Mouse (Mus musculus): ENCODE results near the gene Rbx1. TPM values are rescaled to one million over a fixed set of nuclear protein-coding genes. Genes with fewer than 3 reads are reported as not detected.

The Rbx1 gene
- total RNA-seq (2023): 10 to 100 TPM; 80.4 to 91.9 TPM

GRCm38 (mm10) chr15:81465901-81466737 is at the start of gene Rbx1:
Gene Rbx1 (plus strand): TSS chr15:81466296.

Other genes starting within 250 kb of the Rbx1 start
- gene Mchr1, start 230.8 kb upstream of the Rbx1 start, total RNA-seq (2023): not detected
- 10 to 100 TPM; 22.9 to 25.8 TPM for gene Slc25a17, start 105.5 kb upstream of the Rbx1 start, total RNA-seq (2023)
- 10 to 100 TPM; 36.3 to 52.7 TPM for gene St13, start 66.2 kb upstream of the Rbx1 start, total RNA-seq (2023)
- gene Xpnpep3, start 66.2 kb upstream of the Rbx1 start, total RNA-seq (2023): 10 to 100 TPM in 1 of 2 experiments, 1 to 10 TPM in 1; 9.1 to 11.2 TPM
- not detected for gene Dnajb7, start 58.0 kb upstream of the Rbx1 start, total RNA-seq (2023)
- gene Ep300, start 119.1 kb downstream of the Rbx1 start, total RNA-seq (2023): 100 to 1,000 TPM; 173 to 179 TPM
- gene L3mbtl2, start 197.6 kb downstream of the Rbx1 start, total RNA-seq (2023): 10 to 100 TPM; 13.1 to 21.6 TPM
- gene Chadl, start 231.0 kb downstream of the Rbx1 start, total RNA-seq (2023): not detected

All from neutrophil, adult 59 days (primary cell).